Mouse (Mus musculus) hindbrain, embryonic 11.5 days (tissue): ENCODE measurements around the gene Slc45a1. TPM values are rescaled to one million over a fixed set of nuclear protein-coding genes. Genes with fewer than 3 reads are reported as not detected.

Experiments
- ATAC-seq: fragments of 200-750 bp; cut with Nextera tagmentation; 2 replicates; pipeline ENCODE4 v1.8.0; 2017; ENCODE audit warnings: mild to moderate bottlenecking, moderate TSS enrichment, moderate library complexity; ENCODE audit not compliant: low FRiP score
- DNase-seq: peaks from one replicate; pipeline ENCODE4 v3.0.0-alpha.2; 2015; ENCODE audit warnings: low spot score
- H3K27ac ChIP-seq: fragments of 300-500 bp; sonication (generic); 2 replicates; pipeline ENCODE4 v1.5.1; 2014; ENCODE audit warnings: mild to moderate bottlenecking, low read depth, low read length
- H3K27me3 ChIP-seq: fragments of 300-500 bp; sonication (generic); 2 replicates; pipeline ENCODE4 v1.6.1; 2014; ENCODE audit warnings: mild to moderate bottlenecking, low read length, moderate library complexity, mixed read lengths; ENCODE audit not compliant: control insufficient read depth, insufficient read depth
- H3K36me3 ChIP-seq: fragments of 300-500 bp; sonication (generic); 2 replicates; pipeline ENCODE4 v1.6.1; 2014; ENCODE audit warnings: mild to moderate bottlenecking, low read length, moderate library complexity, mixed read lengths; ENCODE audit not compliant: control insufficient read depth, insufficient read depth
- H3K4me1 ChIP-seq: fragments of 300-500 bp; sonication (generic); replicated peaks from 2 replicates; pipeline ENCODE4 v1.6.1; 2014; ENCODE audit warnings: low read length, mixed read lengths; ENCODE audit not compliant: control insufficient read depth, insufficient read depth
- H3K4me2 ChIP-seq: fragments of 300-500 bp; sonication (generic); replicated peaks from 2 replicates; pipeline ENCODE4 v1.6.1; 2014; ENCODE audit warnings: mild to moderate bottlenecking, low read depth, low read length
- H3K4me3 ChIP-seq: fragments of 300-500 bp; sonication (generic); 2 replicates; pipeline ENCODE4 v1.5.1; 2014; ENCODE audit warnings: low read depth, low read length
- H3K9ac ChIP-seq: fragments of 300-500 bp; sonication (generic); 2 replicates; pipeline ENCODE4 v1.6.1; 2014; ENCODE audit warnings: low read depth, low read length
- H3K9me3 ChIP-seq: fragments of 300-500 bp; sonication (generic); 2 replicates; pipeline ENCODE4 v1.6.1; 2016; ENCODE audit warnings: low read length; ENCODE audit not compliant: control insufficient read depth
- WGBS: fragments of 180-500 bp; shearing (Covaris S2); extraction: QIAGEN DNeasy Blood & Tissue Kit; methylation state at CpG from one replicate; pipeline ENCODE4 v1.1.7; 2014; 5-methylcytosine and 5-hydroxymethylcytosine counted together
- polyA plus RNA-seq: library from polyadenylated mRNA; unstranded; fragments of >200 nt; fragmentation: Nextera tagmentation; extraction: Ambion mirVana; gene quantifications from 2 replicates; pipeline ENCODE4 v1.2.1, GENCODE M21; 2014

The Slc45a1 gene
- 5.6 and 7.8 TPM in 2 replicates for polyA plus RNA-seq

- 4% methylated on average over 40 of the region's 41 CpGs for WGBS
- no peaks in the 10 kb centered on the region for H3K9me3 ChIP-seq
- ATAC-seq = peak; percentile 70; the same call in 1 of the 2 replicates
- peak within 1 kb of the TSS; percentile 71 for H3K9ac ChIP-seq
- peak within 1 kb of the TSS; percentile 47 for H3K4me3 ChIP-seq
- peak within 1 kb of the TSS; percentile 67 for H3K4me2 ChIP-seq
- no peaks in the 10 kb centered on the region for H3K36me3 ChIP-seq
- DNase-seq = peak; percentile 76
- no peak within 1 kb of the TSS for H3K27ac ChIP-seq
- 0 out of 2 replicates have a peak, but pooled peaks cover 2% of the 10 kb centered on the region for H3K4me1 ChIP-seq
- H3K27me3 ChIP-seq = peaks cover 14% of the 10 kb centered on the region; the same call in 1 of the 2 replicates
Observed at GRCm38 (mm10) chr4:150651390-150652277, at the start of gene Slc45a1. Slc45a1 (minus strand) TSS chr4:150652174.

GRCm38 (mm10) chr4:150700849-150701248 lies 48.9 kb upstream of the Slc45a1 start:
- no peaks in the 10 kb centered on the region for H3K36me3 ChIP-seq
- H3K4me2 ChIP-seq = no peak overlapping the region
- H3K4me3 ChIP-seq = no peak overlapping the region
- H3K27me3 ChIP-seq = no peaks in the 10 kb centered on the region
- H3K9me3 ChIP-seq = no peaks in the 10 kb centered on the region
- ATAC-seq = no peak
- H3K9ac ChIP-seq = no peak overlapping the region
- DNase-seq = no peak
- WGBS = 91% methylated on average over 9 of the region's 9 CpGs
- H3K27ac ChIP-seq = no peak overlapping the region
- H3K4me1 ChIP-seq = no peaks in the 10 kb centered on the region

GRCm38 (mm10) chr4:150694434-150695108 lies 42.6 kb upstream of the Slc45a1 start:
- Histone ChIP-seq H3K27ac (no peak overlapping the region), H3K9me3 (no peaks in the 10 kb centered on the region), H3K36me3 (no peaks in the 10 kb centered on the region), H3K9ac (no peak overlapping the region), H3K4me1 (no peaks in the 10 kb centered on the region), H3K27me3 (no peaks in the 10 kb centered on the region), H3K4me3 (no peak overlapping the region), H3K4me2 (no peak overlapping the region)
- ATAC-seq (no peak), DNase-seq (no peak)
- 82% methylated on average over 10 of the region's 10 CpGs for WGBS

- no peaks in the 10 kb centered on the region for H3K36me3 ChIP-seq
- no peak overlapping the region for H3K9ac ChIP-seq
- ATAC-seq = no peak
- no peaks in the 10 kb centered on the region for H3K4me1 ChIP-seq
- H3K4me3 ChIP-seq = no peak overlapping the region
- DNase-seq = no peak
- 81% methylated on average over 10 of the region's 10 CpGs for WGBS
- no peak overlapping the region for H3K27ac ChIP-seq
- H3K4me2 ChIP-seq = no peak overlapping the region
- no peaks in the 10 kb centered on the region for H3K9me3 ChIP-seq
- no peaks in the 10 kb centered on the region for H3K27me3 ChIP-seq
Observed at GRCm38 (mm10) chr4:150692861-150693403, 41.0 kb upstream of the Slc45a1 start.

- Histone ChIP-seq H3K4me3 (no peak overlapping the region), H3K27me3 (no peaks in the 10 kb centered on the region), H3K27ac (no peak overlapping the region), H3K4me1 (no peaks in the 10 kb centered on the region; the same call in 1 of the 2 replicates), H3K4me2 (no peak overlapping the region), H3K9ac (no peak overlapping the region), H3K36me3 (no peaks in the 10 kb centered on the region), H3K9me3 (no peaks in the 10 kb centered on the region)
- ATAC-seq (no peak), DNase-seq (no peak)
- 79% methylated on average over 3 of the region's 3 CpGs for WGBS
Observed at GRCm38 (mm10) chr4:150690759-150691158, 38.8 kb upstream of the Slc45a1 start.

GRCm38 (mm10) chr4:150689553-150689952 lies 37.6 kb upstream of the Slc45a1 start:
- H3K4me3 ChIP-seq = no peak overlapping the region
- DNase-seq (no peak), ATAC-seq (no peak)
- H3K9ac ChIP-seq = no peak overlapping the region
- no peaks in the 10 kb centered on the region; the same call in 1 of the 2 replicates for H3K4me1 ChIP-seq
- no peak overlapping the region for H3K27ac ChIP-seq
- no peaks in the 10 kb centered on the region for H3K9me3 ChIP-seq
- 90% methylated on average over 10 of the region's 10 CpGs for WGBS
- H3K36me3 ChIP-seq = no peaks in the 10 kb centered on the region
- no peaks in the 10 kb centered on the region for H3K27me3 ChIP-seq
- no peak overlapping the region for H3K4me2 ChIP-seq

- Histone ChIP-seq H3K9ac (no peak overlapping the region), H3K36me3 (no peaks in the 10 kb centered on the region), H3K4me2 (no peak overlapping the region), H3K9me3 (no peaks in the 10 kb centered on the region), H3K4me1 (no peaks in the 10 kb centered on the region; the same call in 1 of the 2 replicates), H3K27ac (no peak overlapping the region), H3K4me3 (no peak overlapping the region), H3K27me3 (no peaks in the 10 kb centered on the region)
- no peak for ATAC-seq
- 83% methylated on average over 10 of the region's 10 CpGs for WGBS
- no peak for DNase-seq
Observed at GRCm38 (mm10) chr4:150687126-150687753, 35.3 kb upstream of the Slc45a1 start.

- Histone ChIP-seq H3K27ac (no peak overlapping the region), H3K4me2 (no peak overlapping the region)
- ATAC-seq = no peak
Observed at GRCm38 (mm10) chr4:150686538-150686937, 34.6 kb upstream of the Slc45a1 start.

More at GRCm38 (mm10) chr4:150686538-150686937, 34.6 kb upstream of the Slc45a1 start:
- H3K27me3 ChIP-seq = no peaks in the 10 kb centered on the region
- no peak overlapping the region for H3K9ac ChIP-seq
- no peak for DNase-seq
- no peaks in the 10 kb centered on the region for H3K9me3 ChIP-seq
- H3K4me3 ChIP-seq = no peak overlapping the region
- no peaks in the 10 kb centered on the region; the same call in 1 of the 2 replicates for H3K4me1 ChIP-seq
- no peaks in the 10 kb centered on the region for H3K36me3 ChIP-seq
